Mouse (Mus musculus) limb, embryonic 11.5 days (tissue): ENCODE results near the gene Dcdc2b. TPM values are rescaled to one million over a fixed set of nuclear protein-coding genes. Genes with fewer than 3 reads are reported as not detected.

ENCODE experiments used
- ATAC-seq: fragments of 200-750 bp; cut with Nextera tagmentation; 2 replicates; pipeline ENCODE4 v1.8.0; 2017; ENCODE audit warnings: low read depth; ENCODE audit not compliant: insufficient number of reproducible peaks, low FRiP score, low TSS enrichment
- DNase-seq: peaks from one replicate; pipeline ENCODE4 v3.0.0-alpha.2; 2015; ENCODE audit warnings: low spot score
- H3K27ac ChIP-seq: fragments of 300-500 bp; sonication (generic); replicated peaks from 2 replicates; pipeline ENCODE4 v1.5.1; 2014; ENCODE audit warnings: low read depth, mild to moderate bottlenecking, low read length
- H3K27me3 ChIP-seq: fragments of 300-500 bp; sonication (generic); 2 replicates; pipeline ENCODE4 v1.6.1; 2014; ENCODE audit warnings: mild to moderate bottlenecking, low read length, mixed read lengths; ENCODE audit not compliant: control insufficient read depth, insufficient read depth
- H3K36me3 ChIP-seq: fragments of 300-500 bp; sonication (generic); 2 replicates; pipeline ENCODE4 v1.6.1; 2014; ENCODE audit warnings: mild to moderate bottlenecking, low read length, moderate library complexity, mixed read lengths; ENCODE audit not compliant: control insufficient read depth, insufficient read depth
- H3K4me1 ChIP-seq: fragments of 300-500 bp; sonication (generic); 2 replicates; pipeline ENCODE4 v1.6.1; 2014; ENCODE audit warnings: low read length, mixed read lengths; ENCODE audit not compliant: control insufficient read depth, insufficient read depth
- H3K4me2 ChIP-seq: fragments of 300-500 bp; sonication (generic); 2 replicates; pipeline ENCODE4 v1.6.1; 2014; ENCODE audit warnings: low read depth, mild to moderate bottlenecking, moderate library complexity; ENCODE audit not compliant: severe bottlenecking
- H3K4me3 ChIP-seq: fragments of 300-500 bp; sonication (generic); 2 replicates; pipeline ENCODE4 v1.5.1; 2014; ENCODE audit warnings: low read depth, low read length
- H3K9ac ChIP-seq: fragments of 300-500 bp; sonication (generic); 2 replicates; pipeline ENCODE4 v1.6.1; 2014; ENCODE audit warnings: mild to moderate bottlenecking, low read length
- H3K9me3 ChIP-seq: fragments of 300-500 bp; sonication (generic); 2 replicates; pipeline ENCODE4 v1.6.1; 2016; ENCODE audit warnings: low read length; ENCODE audit not compliant: control insufficient read depth
- WGBS: fragments of 180-500 bp; shearing (Covaris S2); extraction: QIAGEN DNeasy Blood & Tissue Kit; methylation state at CpG from one replicate; pipeline ENCODE4 v1.1.7; 2014; 5-methylcytosine and 5-hydroxymethylcytosine counted together
- polyA plus RNA-seq: library from polyadenylated mRNA; unstranded; fragments of >200 nt; fragmentation: Nextera tagmentation; extraction: Ambion mirVana; gene quantifications from 2 replicates; pipeline ENCODE4 v1.2.1, GENCODE M21; 2014

Gene Dcdc2b
- polyA plus RNA-seq, 1 experiment from 2014 or later, result 2.8 TPM

- Histone ChIP-seq H3K4me2 (peak within 1 kb of the TSS; percentile 53), H3K36me3 (no peaks in the 10 kb centered on the region; the same call in none of the 2 replicates), H3K4me3 (peak within 1 kb of the TSS; percentile 46), H3K27ac (peak within 1 kb of the TSS; percentile 52; the same call in 1 of the 2 replicates), H3K4me1 (peaks cover 14% of the 10 kb centered on the region), H3K9me3 (no peaks in the 10 kb centered on the region), H3K27me3 (no peaks in the 10 kb centered on the region), H3K9ac (peak within 1 kb of the TSS; percentile 69)
- DNase-seq, result peak; percentile 93
- 4% methylated on average over 43 of the region's 44 CpGs for WGBS
- ATAC-seq, result peak; percentile 81; the same call in 1 of the 2 replicates
These were observed 5.0 kb upstream of the Dcdc2b start, which contains the start of gene Iqcc for GRCm38 (mm10) chr4:129618786-129619691. Gene Iqcc (minus strand): TSS chr4:129619099.

- peak overlapping the region; percentile 69; the same call in 1 of the 2 replicates for H3K9ac ChIP-seq
- DNase-seq (no peak), ATAC-seq (no peak)
- no peak overlapping the region for H3K27ac ChIP-seq
- H3K4me1 ChIP-seq, result peaks cover 11% of the 10 kb centered on the region
- peak overlapping the region; percentile 46 for H3K4me3 ChIP-seq
- no peaks in the 10 kb centered on the region for H3K9me3 ChIP-seq
- H3K36me3 ChIP-seq, result no peaks in the 10 kb centered on the region; the same call in none of the 2 replicates
- H3K27me3 ChIP-seq, result no peaks in the 10 kb centered on the region
- 95% methylated on average over 5 of the region's 5 CpGs for WGBS
- H3K4me2 ChIP-seq, result peak overlapping the region; percentile 53
These were observed 4.0 kb upstream of the Dcdc2b start for GRCm38 (mm10) chr4:129618031-129618430.

- H3K4me2 ChIP-seq, result no peak overlapping the region
- WGBS, result 92% methylated on average over 7 of the region's 7 CpGs
- no peak overlapping the region for H3K4me3 ChIP-seq
- H3K36me3 ChIP-seq, result no peaks in the 10 kb centered on the region; the same call in none of the 2 replicates
- H3K9ac ChIP-seq, result no peak overlapping the region
- no peak overlapping the region for H3K27ac ChIP-seq
- no peak for ATAC-seq
- H3K9me3 ChIP-seq, result no peaks in the 10 kb centered on the region
- H3K27me3 ChIP-seq, result no peaks in the 10 kb centered on the region
- peaks cover 4% of the 10 kb centered on the region; the same call in 1 of the 2 replicates for H3K4me1 ChIP-seq
- DNase-seq, result no peak
These were observed 3.1 kb upstream of the Dcdc2b start for GRCm38 (mm10) chr4:129617121-129617641.

GRCm38 (mm10) chr4:129616631-129617030 is 2.6 kb upstream of the Dcdc2b start:
- Histone ChIP-seq H3K36me3 (no peaks in the 10 kb centered on the region; the same call in none of the 2 replicates), H3K4me1 (peaks cover 4% of the 10 kb centered on the region; the same call in 1 of the 2 replicates), H3K4me3 (no peak overlapping the region), H3K27ac (no peak overlapping the region), H3K9ac (no peak overlapping the region), H3K4me2 (no peak overlapping the region), H3K9me3 (no peaks in the 10 kb centered on the region), H3K27me3 (no peaks in the 10 kb centered on the region)
- ATAC-seq, result no peak
- WGBS, result 92% methylated on average over 3 of the region's 3 CpGs
- DNase-seq, result no peak

GRCm38 (mm10) chr4:129615801-129616290 is 1.8 kb upstream of the Dcdc2b start:
- no peak for ATAC-seq
- no peak overlapping the region for H3K4me2 ChIP-seq
- H3K4me1 ChIP-seq, result peaks cover 4% of the 10 kb centered on the region; the same call in 1 of the 2 replicates
- no peak overlapping the region for H3K27ac ChIP-seq
- H3K27me3 ChIP-seq, result no peaks in the 10 kb centered on the region
- H3K9ac ChIP-seq, result no peak overlapping the region
- H3K9me3 ChIP-seq, result no peaks in the 10 kb centered on the region
- 87% methylated on average over 9 of the region's 9 CpGs for WGBS
- no peak for DNase-seq
- H3K4me3 ChIP-seq, result no peak overlapping the region
- H3K36me3 ChIP-seq, result no peaks in the 10 kb centered on the region; the same call in none of the 2 replicates

- H3K9me3 ChIP-seq, result no peaks in the 10 kb centered on the region
- H3K27me3 ChIP-seq, result no peaks in the 10 kb centered on the region
- H3K9ac ChIP-seq, result no peak overlapping the region
- peaks cover 8% of the 10 kb centered on the region; the same call in 1 of the 2 replicates for H3K36me3 ChIP-seq
- WGBS, result 77% methylated on average over 4 of the region's 4 CpGs
- H3K27ac ChIP-seq, result no peak overlapping the region
- DNase-seq (no peak), ATAC-seq (no peak)
- H3K4me1 ChIP-seq, result no peaks in the 10 kb centered on the region
- H3K4me2 ChIP-seq, result no peak overlapping the region
- no peak overlapping the region for H3K4me3 ChIP-seq
These were observed 3.6 kb downstream of the Dcdc2b start for GRCm38 (mm10) chr4:129610472-129610871.

- Histone ChIP-seq H3K36me3 (peaks cover 8% of the 10 kb centered on the region; the same call in 1 of the 2 replicates), H3K4me1 (no peaks in the 10 kb centered on the region), H3K27me3 (no peaks in the 10 kb centered on the region), H3K9me3 (no peaks in the 10 kb centered on the region), H3K27ac (no peak overlapping the region), H3K4me3 (no peak overlapping the region), H3K4me2 (no peak overlapping the region), H3K9ac (no peak overlapping the region)
- ATAC-seq (no peak), DNase-seq (no peak)
- 82% methylated on average over 4 of the region's 4 CpGs for WGBS
These were observed 4.0 kb downstream of the Dcdc2b start for GRCm38 (mm10) chr4:129610026-129610425.

- no peak overlapping the region for H3K4me2 ChIP-seq
- no peaks in the 10 kb centered on the region for H3K4me1 ChIP-seq
- DNase-seq, result no peak
- no peaks in the 10 kb centered on the region for H3K27me3 ChIP-seq
- H3K27ac ChIP-seq, result no peak overlapping the region
- no peaks in the 10 kb centered on the region for H3K9me3 ChIP-seq
- WGBS, result 84% methylated on average over 12 of the region's 12 CpGs
- no peak overlapping the region for H3K4me3 ChIP-seq
- ATAC-seq, result no peak
- H3K36me3 ChIP-seq, result peaks cover 10% of the 10 kb centered on the region; the same call in 1 of the 2 replicates
- no peak overlapping the region for H3K9ac ChIP-seq
These were observed 4.9 kb downstream of the Dcdc2b start for GRCm38 (mm10) chr4:129609139-129609631.
